Mouse (Mus musculus) adrenal gland, adult 18-20 months (tissue): Measurements from ENCODE around the gene Tpm1. TPM values are rescaled to one million over a fixed set of nuclear protein-coding genes. Genes with fewer than 3 reads are reported as not detected.
A peak's percentile ranks its signal among the peaks of the same experiment; 100 is the strongest.

ENCODE experiments used
- DNase-seq, 2 experiments: peaks; one replicate each; pipeline ENCODE4 v3.0.0; 2021 to 2022; ENCODE audit warnings: low spot score in 2 of 2
- total RNA-seq, 2 experiments: library from RNA; stranded (reverse); gene quantifications; 1 replicate in 1 of 2; 2 replicates in 1 of 2; pipeline ENCODE4 v1.2.3; 2021

Gene Tpm1
- total RNA-seq, 2 experiments from 2014 or later: 158 to 306 TPM

- DNase-seq: no peak
Observed at GRCm38 (mm10) chr9:67029518-67029917, 19.7 kb downstream of the Tpm1 start.

GRCm38 (mm10) chr9:67028929-67029328, 20.3 kb downstream of the Tpm1 start:
- no peak for DNase-seq

- no peak for DNase-seq
Observed at GRCm38 (mm10) chr9:67028133-67028724, 21.0 kb downstream of the Tpm1 start.

- no peak for DNase-seq
Observed at GRCm38 (mm10) chr9:67026890-67027289, 22.3 kb downstream of the Tpm1 start.

GRCm38 (mm10) chr9:67026061-67026460, 23.1 kb downstream of the Tpm1 start:
- DNase-seq: no peak

GRCm38 (mm10) chr9:67024889-67025692, 24.1 kb downstream of the Tpm1 start:
- peak in 1 of 2 experiments; percentile 54 for DNase-seq

- no peak for DNase-seq
Observed at GRCm38 (mm10) chr9:67023371-67023770, 25.8 kb downstream of the Tpm1 start.

GRCm38 (mm10) chr9:67020063-67020462, 29.1 kb downstream of the Tpm1 start:
- peak in 1 of 2 experiments; percentile 52 for DNase-seq

GRCm38 (mm10) chr9:67013501-67013900, 35.7 kb downstream of the Tpm1 start:
- DNase-seq: no peak

- DNase-seq: no peak
Observed at GRCm38 (mm10) chr9:67012470-67012869, 36.7 kb downstream of the Tpm1 start.

GRCm38 (mm10) chr9:67011483-67011882, 37.7 kb downstream of the Tpm1 start:
- DNase-seq: no peak

- no peak for DNase-seq
Observed at GRCm38 (mm10) chr9:67008781-67009180, 40.4 kb downstream of the Tpm1 start.

GRCm38 (mm10) chr9:67006376-67006775, 42.8 kb downstream of the Tpm1 start:
- DNase-seq: no peak

- no peak for DNase-seq
Observed at GRCm38 (mm10) chr9:67005161-67005742, 44.0 kb downstream of the Tpm1 start.

GRCm38 (mm10) chr9:67003656-67004055, 45.5 kb downstream of the Tpm1 start:
- peak in 1 of 2 experiments; percentile 28 for DNase-seq

- peak in 1 of 2 experiments; percentile 30 for DNase-seq
Observed at GRCm38 (mm10) chr9:67003156-67003555, 46.0 kb downstream of the Tpm1 start.

GRCm38 (mm10) chr9:67001506-67001905, 47.7 kb downstream of the Tpm1 start:
- DNase-seq: no peak

GRCm38 (mm10) chr9:67001050-67001449, 48.2 kb downstream of the Tpm1 start:
- peak; percentile 72 to 75 for DNase-seq

GRCm38 (mm10) chr9:66999698-67000097, 49.5 kb downstream of the Tpm1 start:
- DNase-seq: no peak

GRCm38 (mm10) chr9:66991750-66992410, 57.3 kb downstream of the Tpm1 start:
- DNase-seq: no peak

GRCm38 (mm10) chr9:66991021-66991749, 58.0 kb downstream of the Tpm1 start:
- no peak for DNase-seq
